In genomic region chr5:117493947-117494346, GRCm38 (mm10) we compare ENCODE assay signal across 9 mouse cellular contexts.
DNase-seq lines count a peak whose midpoint lies in the region; ATAC-seq lines count a peak whose summit lies in the region.
"Had no signal": no experiment of that assay in that cellular context is flagged by ENCODE, and none has a peak within 500 bp of the region (broad histone marks: within the 10 kb centered on the region; RNA-seq: fewer than 3 reads in every experiment).

No protein-coding gene starts in this region.

- H3K27me3 ChIP-seq in embryonic facial prominence, embryonic 15.5 days: no peaks in the 10 kb centered on the region

- no peak overlapping the region for H3K27ac ChIP-seq in embryonic facial prominence, embryonic 15.5 days (replicated peaks)
- H3K27ac ChIP-seq: macrophage had no signal

- peak overlapping the region; percentile 44 for H3K4me2 ChIP-seq in embryonic facial prominence, embryonic 15.5 days (replicated peaks)

- H3K36me3 ChIP-seq in embryonic facial prominence, embryonic 15.5 days: no peaks in the 10 kb centered on the region

- intact Hi-C loops in heart, postnatal 36 days (cut with DNase I): loop anchor here (1.0 to 2.0 kb wide), 2 partner anchors 187 to 377 kb away; partner anchors contain the start of gene Suds3

- H3K9me3 ChIP-seq in embryonic facial prominence, embryonic 15.5 days (replicated peaks): no peaks in the 10 kb centered on the region

- ATAC-seq in embryonic facial prominence, embryonic 15.5 days (ENCODE audit: insufficient number of reproducible peaks, low FRiP score, low TSS enrichment, low read depth): no peak

- WGBS in embryonic facial prominence, embryonic 15.5 days: 13% methylated on average over 7 of the region's 7 CpGs

- H3K9ac ChIP-seq in embryonic facial prominence, embryonic 15.5 days: no peak overlapping the region

- peaks cover 16% of the 10 kb centered on the region for H3K4me1 ChIP-seq in embryonic facial prominence, embryonic 15.5 days

- no peak overlapping the region; the same call in 1 of the 2 replicates for H3K4me3 ChIP-seq in embryonic facial prominence, embryonic 15.5 days (replicated peaks)

- DNase-seq in adrenal gland, adult (ENCODE audit: inconsistent age in 2 of 2, low spot score in 1 of 2): peak; percentile 39 to 79
- DNase-seq in adrenal gland, adult 8-10 months: no peak
- DNase-seq in brain, adult 2 months (ENCODE audit: low read depth, low spot score): peak; percentile 93
- DNase-seq in heart, postnatal 36 days: peak; percentile 27 to 46
- DNase-seq in kidney, postnatal 36 days: peak; percentile 64 to 80
- peak; percentile 54 for DNase-seq in lung, postnatal 14 days
- peak; percentile 76 for DNase-seq in right cerebral cortex, adult 18-20 months
